Mouse (Mus musculus) midbrain, embryonic 15.5 days (tissue): Measurements from ENCODE around the gene Tyro3. TPM values are rescaled to one million over a fixed set of nuclear protein-coding genes. Genes with fewer than 3 reads are reported as not detected.

ENCODE experiments used
- ATAC-seq: fragments of 200-750 bp; cut with Nextera tagmentation; replicated peaks from 2 replicates; pipeline ENCODE4 v1.8.0; 2017; ENCODE audit warnings: moderate TSS enrichment
- H3K27ac ChIP-seq: fragments of 300-500 bp; sonication (generic); 2 replicates; pipeline ENCODE4 v1.5.1; 2015; ENCODE audit warnings: mild to moderate bottlenecking, inconsistent platforms
- H3K27me3 ChIP-seq: fragments of 300-500 bp; sonication (generic); replicated peaks from 2 replicates; pipeline ENCODE4 v1.6.1; 2015; ENCODE audit warnings: inconsistent platforms
- H3K36me3 ChIP-seq: fragments of 300-500 bp; sonication (generic); replicated peaks from 2 replicates; pipeline ENCODE4 v1.6.1; 2015; ENCODE audit warnings: inconsistent platforms
- H3K4me1 ChIP-seq: fragments of 300-500 bp; sonication (generic); 2 replicates; pipeline ENCODE4 v1.6.1; 2015; ENCODE audit warnings: inconsistent platforms
- H3K4me2 ChIP-seq: fragments of 300-500 bp; sonication (generic); 2 replicates; pipeline ENCODE4 v1.6.1; 2015; ENCODE audit warnings: inconsistent platforms, mild to moderate bottlenecking, moderate library complexity
- H3K4me3 ChIP-seq: fragments of 300-500 bp; sonication (generic); 2 replicates; pipeline ENCODE4 v1.5.1; 2015; ENCODE audit warnings: mild to moderate bottlenecking, inconsistent platforms
- H3K9ac ChIP-seq: fragments of 300-500 bp; sonication (generic); 2 replicates; pipeline ENCODE4 v1.6.1; 2015; ENCODE audit warnings: mild to moderate bottlenecking, inconsistent platforms
- H3K9me3 ChIP-seq: fragments of 300-500 bp; sonication (generic); 2 replicates; pipeline ENCODE4 v1.6.1; 2016; ENCODE audit warnings: inconsistent platforms
- WGBS: fragments of 180-500 bp; shearing (Covaris S2); methylation state at CpG from one replicate; pipeline ENCODE4 v1.1.7; 2015; ENCODE audit warnings: mixed read lengths; 5-methylcytosine and 5-hydroxymethylcytosine counted together
- polyA plus RNA-seq: library from polyadenylated mRNA; unstranded; fragments of >200 nt; fragmentation: Nextera tagmentation; extraction: Ambion mirVana; gene quantifications from 2 replicates; pipeline ENCODE4 v1.2.1, GENCODE M21; 2015

The Tyro3 gene
- polyA plus RNA-seq, 1 experiment from 2014 or later, result 20.3 TPM

- Histone ChIP-seq H3K4me1 (peaks cover 13% of the 10 kb centered on the region), H3K9me3 (no peaks in the 10 kb centered on the region), H3K27ac (no peak overlapping the region), H3K4me3 (no peak overlapping the region), H3K27me3 (no peaks in the 10 kb centered on the region), H3K4me2 (no peak overlapping the region), H3K36me3 (no peaks in the 10 kb centered on the region), H3K9ac (no peak overlapping the region)
- 51% methylated on average over 4 of the region's 4 CpGs for WGBS
- ATAC-seq, result no peak
Observed at GRCm38 (mm10) chr2:119808881-119809280, 11.3 kb downstream of the Tyro3 start.

DNA sequence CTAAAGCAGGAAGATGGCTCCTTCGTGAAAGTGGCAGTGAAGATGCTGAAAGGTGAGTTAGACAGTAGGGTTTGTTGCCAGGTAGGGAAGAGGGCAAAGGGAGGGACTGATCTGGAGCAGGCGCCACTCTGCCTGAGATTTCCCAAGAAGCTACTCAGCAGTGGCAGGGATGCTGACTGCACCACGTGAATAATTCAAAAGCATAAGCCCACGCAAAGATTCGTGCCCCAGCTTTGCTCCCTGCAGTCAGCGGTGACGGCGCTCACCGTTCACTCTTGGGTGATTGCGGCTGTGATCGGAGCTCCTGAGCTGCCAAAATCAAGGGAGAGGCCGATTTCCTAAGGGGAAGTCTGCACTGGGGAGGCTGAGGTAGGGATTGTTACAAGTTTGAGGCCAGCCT is 13.4 kb downstream of the Tyro3 start:
- H3K36me3 ChIP-seq, result no peaks in the 10 kb centered on the region
- ATAC-seq, result no peak

GRCm38 (mm10) chr2:119811490-119812146 is 14.1 kb downstream of the Tyro3 start:
- Histone ChIP-seq H3K9me3 (no peaks in the 10 kb centered on the region), H3K9ac (no peak overlapping the region), H3K4me1 (no peaks in the 10 kb centered on the region), H3K36me3 (no peaks in the 10 kb centered on the region), H3K27ac (no peak overlapping the region), H3K27me3 (no peaks in the 10 kb centered on the region), H3K4me2 (no peak overlapping the region), H3K4me3 (no peak overlapping the region)
- no peak for ATAC-seq
- WGBS, result 89% methylated on average over 14 of the region's 14 CpGs

More for the DNA sequence above, 13.4 kb downstream of the Tyro3 start:
- Histone ChIP-seq H3K4me3 (no peak overlapping the region), H3K4me2 (no peak overlapping the region), H3K9ac (no peak overlapping the region), H3K27me3 (no peaks in the 10 kb centered on the region), H3K9me3 (no peaks in the 10 kb centered on the region), H3K4me1 (no peaks in the 10 kb centered on the region), H3K27ac (no peak overlapping the region)
- whole genome bisulfite sequencing, result 68% methylated on average over 12 of the region's 12 CpGs

DNA sequence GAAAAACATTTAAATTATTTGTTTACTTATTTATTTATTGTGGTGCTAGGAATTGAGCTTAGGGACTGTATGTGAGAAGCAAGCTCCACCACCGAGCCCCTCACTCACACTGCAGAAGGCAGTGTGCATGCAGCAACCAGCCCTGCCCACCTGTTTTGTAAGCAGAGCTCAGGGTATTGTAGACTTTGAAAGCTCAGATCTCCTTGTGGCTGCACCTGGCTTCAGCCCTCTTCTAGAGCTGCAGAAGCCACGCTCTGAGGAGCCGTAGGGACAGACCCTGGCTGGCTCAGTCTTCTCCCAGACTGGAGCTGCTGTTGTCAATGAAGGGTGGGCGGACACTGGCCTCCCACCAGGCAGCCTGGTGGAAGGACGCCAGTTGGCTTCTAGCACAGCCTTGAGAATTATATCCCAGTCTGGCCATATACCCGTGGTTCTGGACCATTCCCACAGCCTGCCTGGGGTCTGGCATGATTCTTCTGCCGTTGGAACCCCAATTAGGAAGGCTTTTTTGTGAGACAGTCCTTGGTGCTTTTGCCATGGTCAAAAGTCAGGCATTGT is 16.9 kb downstream of the Tyro3 start:
- Histone ChIP-seq H3K9me3 (no peaks in the 10 kb centered on the region), H3K4me1 (no peaks in the 10 kb centered on the region), H3K36me3 (no peaks in the 10 kb centered on the region), H3K27me3 (no peaks in the 10 kb centered on the region), H3K27ac (no peak overlapping the region), H3K9ac (no peak overlapping the region), H3K4me3 (no peak overlapping the region), H3K4me2 (no peak overlapping the region)
- ATAC-seq, result no peak
- WGBS, result 69% methylated on average over 7 of the region's 7 CpGs

GRCm38 (mm10) chr2:119816611-119817010 is 19.1 kb downstream of the Tyro3 start:
- Histone ChIP-seq H3K27ac (no peak overlapping the region), H3K4me3 (no peak overlapping the region), H3K9ac (no peak overlapping the region), H3K9me3 (no peaks in the 10 kb centered on the region), H3K27me3 (no peaks in the 10 kb centered on the region), H3K4me1 (no peaks in the 10 kb centered on the region), H3K4me2 (no peak overlapping the region), H3K36me3 (no peaks in the 10 kb centered on the region)
- 93% methylated on average over 13 of the region's 13 CpGs for WGBS
- ATAC-seq, result no peak

GRCm38 (mm10) chr2:119817047-119817446 is 19.5 kb downstream of the Tyro3 start:
- Histone ChIP-seq H3K4me3 (no peak overlapping the region), H3K4me2 (no peak overlapping the region), H3K9me3 (no peaks in the 10 kb centered on the region), H3K36me3 (no peaks in the 10 kb centered on the region), H3K27me3 (no peaks in the 10 kb centered on the region), H3K9ac (no peak overlapping the region), H3K27ac (no peak overlapping the region), H3K4me1 (no peaks in the 10 kb centered on the region)
- 77% methylated on average over 5 of the region's 5 CpGs for WGBS
- ATAC-seq, result peak; percentile 88

DNA sequence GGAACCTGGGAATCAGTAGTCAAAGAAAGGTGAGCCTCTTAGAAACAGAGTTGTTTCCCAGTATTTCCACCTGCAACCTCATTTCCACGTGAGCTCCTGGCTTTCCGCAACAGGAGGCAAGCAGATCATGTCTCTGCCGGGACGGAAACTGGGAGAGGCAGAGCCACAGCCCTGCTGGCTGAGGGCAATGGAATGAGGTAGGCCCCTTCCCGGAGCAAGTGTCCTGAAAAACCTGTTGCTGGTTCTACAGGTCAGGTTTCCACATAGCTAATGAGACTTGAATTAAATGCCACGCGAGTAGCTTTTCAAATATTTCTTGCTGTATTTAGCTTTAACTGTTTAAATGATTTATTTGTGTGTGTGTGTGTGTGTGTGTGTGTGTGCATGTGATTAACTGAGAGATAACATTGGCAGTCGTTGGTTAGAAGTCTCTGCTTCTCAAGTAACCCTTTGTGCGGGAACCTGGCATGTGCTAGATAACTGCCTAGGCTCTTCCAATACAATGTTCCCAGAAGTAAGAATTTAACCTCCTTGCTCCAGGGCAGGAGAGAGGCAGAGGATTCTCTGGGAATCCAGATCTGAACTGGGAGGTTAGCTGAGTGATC is 21.2 kb downstream of the Tyro3 start:
- H3K4me3 ChIP-seq, result no peak overlapping the region
- H3K4me2 ChIP-seq, result no peak overlapping the region
- H3K36me3 ChIP-seq, result no peaks in the 10 kb centered on the region
- H3K4me1 ChIP-seq, result no peaks in the 10 kb centered on the region
- H3K9ac ChIP-seq, result no peak overlapping the region
- ATAC-seq, result no peak
- 73% methylated on average over 9 of the region's 9 CpGs for WGBS
- H3K27me3 ChIP-seq, result no peaks in the 10 kb centered on the region
- no peaks in the 10 kb centered on the region for H3K9me3 ChIP-seq
- H3K27ac ChIP-seq, result no peak overlapping the region

DNA sequence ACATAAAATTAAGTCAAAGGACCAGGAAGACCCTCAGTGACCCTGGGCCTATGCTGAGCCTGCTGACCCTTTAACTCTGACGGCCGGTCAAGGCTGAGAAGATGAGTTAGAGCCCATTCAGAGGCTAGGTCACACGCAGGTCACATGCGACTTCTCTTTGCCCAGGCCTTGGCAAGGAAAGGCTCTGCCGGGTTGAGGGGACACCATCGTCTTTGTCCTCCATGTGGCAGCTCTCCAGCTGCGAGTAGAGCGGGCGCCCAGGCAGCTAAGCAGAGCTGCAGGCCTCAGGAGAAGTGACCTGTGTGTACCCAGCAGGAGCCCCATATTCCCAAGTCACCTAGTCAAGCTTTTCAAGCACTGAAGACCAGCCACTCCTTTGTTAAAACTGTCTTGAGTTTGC is 23.6 kb downstream of the Tyro3 start:
- H3K9me3 ChIP-seq, result no peaks in the 10 kb centered on the region
- 83% methylated on average over 9 of the region's 9 CpGs for WGBS
- ATAC-seq, result no peak

DNA sequence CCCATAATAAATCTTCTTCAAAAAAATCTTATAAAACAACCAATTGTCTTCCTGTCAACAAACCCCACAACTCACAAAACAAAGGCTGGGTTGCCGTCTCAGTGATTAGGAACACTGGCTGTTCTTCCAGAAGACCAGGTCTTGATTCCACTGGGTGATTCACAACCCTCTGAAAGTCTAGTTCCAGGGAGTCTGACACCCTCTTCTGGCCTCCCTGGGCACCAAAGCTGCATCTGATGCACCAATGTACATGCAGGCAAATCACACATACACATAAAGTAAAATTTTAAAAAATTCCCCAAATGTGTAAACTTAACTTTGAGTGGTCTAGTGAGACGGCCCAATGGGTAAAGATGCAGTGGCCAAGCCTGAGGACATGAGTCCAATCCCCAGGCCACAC is 33.0 kb downstream of the Tyro3 start:
- H3K4me2 ChIP-seq, result no peak overlapping the region
- ATAC-seq, result no peak
- no peak overlapping the region for H3K4me3 ChIP-seq
- H3K4me1 ChIP-seq, result no peaks in the 10 kb centered on the region
- no peak overlapping the region for H3K27ac ChIP-seq
- 85% methylated on average over 2 of the region's 2 CpGs for WGBS
- H3K27me3 ChIP-seq, result no peaks in the 10 kb centered on the region
- H3K9me3 ChIP-seq, result no peaks in the 10 kb centered on the region
- no peaks in the 10 kb centered on the region for H3K36me3 ChIP-seq
- no peak overlapping the region for H3K9ac ChIP-seq

More for the DNA sequence above, 23.6 kb downstream of the Tyro3 start:
- Histone ChIP-seq H3K27me3 (no peaks in the 10 kb centered on the region), H3K36me3 (no peaks in the 10 kb centered on the region), H3K27ac (no peak overlapping the region), H3K4me1 (no peaks in the 10 kb centered on the region), H3K9ac (no peak overlapping the region), H3K4me2 (no peak overlapping the region), H3K4me3 (no peak overlapping the region)

DNA sequence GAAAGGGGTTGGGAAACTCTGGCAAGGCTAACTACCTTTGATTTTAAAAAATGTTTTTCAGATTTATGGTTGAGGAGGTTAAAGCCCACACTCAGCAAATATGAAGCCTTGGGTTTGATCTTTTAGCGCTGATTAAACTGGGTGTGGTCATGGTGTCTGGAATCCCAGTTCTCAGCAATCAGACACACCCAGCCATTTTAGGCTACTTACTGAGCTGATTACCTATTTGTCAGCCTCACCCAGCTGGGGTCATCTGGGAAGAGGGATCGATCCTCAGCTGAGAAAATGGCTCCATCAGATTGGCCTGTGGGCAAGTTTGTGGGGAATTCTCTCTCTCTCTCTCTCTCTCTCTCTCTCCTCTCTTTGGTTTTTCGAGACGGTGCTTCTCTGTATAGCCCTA is 36.7 kb downstream of the Tyro3 start:
- Histone ChIP-seq H3K4me3 (no peak overlapping the region), H3K9ac (no peak overlapping the region), H3K36me3 (no peaks in the 10 kb centered on the region), H3K27ac (no peak overlapping the region), H3K4me1 (no peaks in the 10 kb centered on the region), H3K9me3 (no peaks in the 10 kb centered on the region), H3K27me3 (no peaks in the 10 kb centered on the region), H3K4me2 (no peak overlapping the region)
- ATAC-seq, result no peak
- 94% methylated on average over 4 of the region's 4 CpGs for WGBS

DNA sequence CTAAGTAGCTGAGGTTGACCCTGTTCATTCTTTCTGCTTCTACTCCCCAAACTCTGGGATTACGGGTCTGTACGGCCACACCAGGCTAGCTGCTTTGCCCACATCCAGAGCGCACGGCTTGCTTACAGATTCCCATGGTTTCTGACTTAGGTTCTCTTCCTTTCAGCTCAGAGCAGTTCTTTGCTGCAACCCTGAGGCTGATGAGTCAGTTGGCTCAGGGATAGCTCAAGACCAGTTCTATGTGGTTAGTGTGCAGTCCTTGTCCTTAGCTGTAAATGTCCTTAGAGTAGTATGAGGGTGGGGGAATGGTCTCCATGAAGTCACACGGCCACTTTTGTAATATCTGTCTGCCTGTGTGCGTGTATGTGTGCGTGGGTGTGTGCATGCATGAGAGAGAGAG is 40.1 kb downstream of the Tyro3 start:
- Histone ChIP-seq H3K4me3 (no peak overlapping the region), H3K9me3 (no peaks in the 10 kb centered on the region), H3K4me1 (no peaks in the 10 kb centered on the region), H3K9ac (no peak overlapping the region), H3K4me2 (no peak overlapping the region), H3K36me3 (no peaks in the 10 kb centered on the region), H3K27me3 (no peaks in the 10 kb centered on the region), H3K27ac (no peak overlapping the region)
- no peak for ATAC-seq
- WGBS, result 92% methylated on average over 7 of the region's 7 CpGs

- H3K4me3 ChIP-seq, result no peak overlapping the region
- H3K4me1 ChIP-seq, result no peaks in the 10 kb centered on the region
- H3K27me3 ChIP-seq, result no peaks in the 10 kb centered on the region
- no peak overlapping the region for H3K4me2 ChIP-seq
- no peaks in the 10 kb centered on the region for H3K36me3 ChIP-seq
- H3K27ac ChIP-seq, result no peak overlapping the region
- no peak for ATAC-seq
- WGBS, result 83% methylated on average over 11 of the region's 11 CpGs
- no peaks in the 10 kb centered on the region for H3K9me3 ChIP-seq
- no peak overlapping the region for H3K9ac ChIP-seq
Observed at GRCm38 (mm10) chr2:119838363-119839156, 41.0 kb downstream of the Tyro3 start.
